Mouse (Mus musculus): Measurements from ENCODE around the gene Kbtbd6.

Kbtbd6 gene

DNA sequence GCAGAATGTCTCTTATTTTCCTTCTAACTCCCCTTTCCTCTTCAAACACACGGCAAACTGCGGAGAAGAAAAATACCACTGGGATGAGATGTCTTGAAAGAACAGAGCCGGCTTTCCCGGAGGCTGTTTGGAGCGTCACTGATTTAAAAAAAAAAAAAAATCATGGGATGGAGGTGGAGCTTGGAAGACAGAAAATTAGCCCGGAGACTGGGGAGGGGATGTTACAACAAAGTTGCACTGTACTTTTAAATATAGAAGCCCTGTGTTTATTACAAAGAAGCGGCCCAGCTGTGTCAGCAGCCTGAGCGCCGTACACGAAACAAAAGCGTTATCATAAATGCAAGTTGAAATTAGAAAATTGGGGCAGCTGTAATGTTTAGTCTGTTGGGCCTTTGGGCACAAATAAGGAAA is 30.6 kb downstream of the Kbtbd6 start:
- DNase-seq = peak; percentile 35

DNA sequence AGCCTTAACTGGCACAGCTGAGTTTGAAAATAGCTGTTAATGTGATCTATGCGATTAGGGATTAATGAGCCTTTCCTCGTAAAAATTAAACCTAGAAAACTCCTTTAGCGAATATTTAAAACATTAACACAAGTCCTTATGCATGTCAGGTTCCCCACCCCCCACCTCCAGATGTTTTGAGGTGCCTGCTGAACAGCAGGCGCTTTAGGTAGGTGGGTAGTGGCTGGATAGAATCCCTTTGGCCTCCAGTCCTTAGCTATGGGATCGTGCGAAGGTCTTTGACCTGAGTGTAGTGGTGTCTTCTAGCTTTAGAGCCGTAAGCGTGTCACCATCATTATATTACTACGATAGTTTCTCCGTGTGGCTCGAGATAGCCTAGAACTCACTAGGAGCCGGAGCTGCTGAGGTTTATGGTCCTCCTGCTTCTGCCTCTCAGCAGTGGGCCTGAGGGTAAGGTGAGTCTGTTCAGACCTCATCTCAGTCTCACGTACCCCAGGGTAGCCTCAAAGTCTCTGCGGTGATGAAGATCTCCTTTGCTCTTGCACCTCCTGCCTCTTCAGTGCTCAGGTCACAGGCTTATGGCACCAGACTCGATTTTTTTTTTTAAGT is 31.2 kb downstream of the Kbtbd6 start:
- DNase-seq = peak; percentile 34

DNA sequence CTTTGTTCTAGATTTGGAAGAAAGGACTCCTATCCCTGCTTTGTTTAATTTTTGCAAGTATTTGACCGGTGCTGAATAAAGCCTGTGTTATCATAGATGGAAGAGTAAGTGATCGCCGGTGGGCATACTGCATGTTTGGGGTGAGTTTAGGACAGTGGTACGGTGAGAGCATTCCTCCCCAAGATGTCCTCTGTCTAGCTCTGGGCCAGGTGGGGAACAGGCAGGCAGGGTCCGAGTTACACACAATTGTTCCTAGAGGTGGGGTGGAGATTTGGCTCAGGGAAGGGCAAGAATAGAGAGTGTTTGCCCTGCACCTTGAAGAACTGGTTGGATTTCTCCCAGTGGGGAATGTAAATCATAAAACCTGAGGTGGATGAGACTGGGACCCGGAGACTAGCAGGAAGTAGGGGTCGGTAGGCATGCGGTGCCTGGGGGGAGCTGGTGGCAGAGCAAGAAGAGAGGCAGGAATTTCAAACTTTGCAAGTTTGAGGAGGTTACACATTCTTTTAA is 32.0 kb downstream of the Kbtbd6 start:
- peak; percentile 27 for DNase-seq

DNA sequence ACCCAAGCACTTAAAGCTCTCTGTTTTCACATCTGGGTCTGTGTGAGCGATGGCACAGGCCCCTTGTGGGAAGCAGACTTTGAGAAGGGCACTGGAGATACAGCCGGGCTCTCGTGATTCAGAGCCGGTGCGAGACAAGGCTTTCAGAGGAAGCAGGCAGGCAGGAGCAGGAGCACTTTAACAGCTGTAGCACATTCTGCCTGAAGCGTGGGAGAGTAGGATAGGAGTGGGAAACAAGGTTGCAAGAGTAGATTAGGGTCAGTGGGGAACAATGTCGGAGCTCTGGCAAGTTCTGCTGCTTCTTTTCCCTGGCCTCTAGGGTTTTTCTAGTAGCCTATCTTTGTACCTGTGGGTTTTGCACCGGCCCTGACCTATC is 35.0 kb downstream of the Kbtbd6 start:
- no peak for DNase-seq

DNA sequence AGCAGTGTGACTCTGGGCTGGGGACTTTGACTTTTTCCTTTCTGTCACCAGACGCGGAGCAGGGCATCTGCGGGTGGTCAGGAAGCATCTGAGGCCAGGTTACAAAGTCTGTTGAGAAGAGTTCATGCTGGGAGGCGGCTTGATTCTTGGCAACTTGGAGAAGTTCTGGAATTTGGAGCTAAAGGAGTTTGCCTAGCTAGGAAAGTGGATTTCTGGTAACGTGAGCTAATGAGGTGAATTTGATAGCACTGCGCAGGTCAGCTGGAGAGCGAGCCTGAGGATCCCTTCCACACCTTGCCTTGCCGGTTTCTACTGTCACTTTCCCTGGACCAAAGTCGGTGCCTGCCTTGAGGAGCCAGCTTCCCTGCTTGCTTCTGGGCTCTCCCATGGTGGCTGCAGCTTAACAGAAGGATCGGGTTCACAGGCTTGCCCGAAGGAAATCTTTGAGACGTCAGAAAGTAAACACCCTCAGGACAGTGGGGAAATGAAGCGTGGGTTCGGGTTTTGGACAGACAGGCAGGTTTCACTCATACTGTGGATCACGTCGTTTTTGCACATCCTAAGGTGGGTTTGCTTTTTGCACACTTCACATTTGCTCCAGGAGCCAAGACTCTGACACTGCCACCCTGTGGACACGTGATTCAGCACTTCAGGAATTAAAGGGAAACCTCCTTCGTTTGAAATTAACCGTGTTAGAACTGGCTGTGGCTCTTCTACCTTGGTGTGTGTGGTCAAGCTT is 35.5 kb downstream of the Kbtbd6 start:
- DNase-seq = peak; percentile 51

GRCm38 (mm10) chr14:79488531-79488930 is 36.9 kb downstream of the Kbtbd6 start:
- DNase-seq = no peak

DNA sequence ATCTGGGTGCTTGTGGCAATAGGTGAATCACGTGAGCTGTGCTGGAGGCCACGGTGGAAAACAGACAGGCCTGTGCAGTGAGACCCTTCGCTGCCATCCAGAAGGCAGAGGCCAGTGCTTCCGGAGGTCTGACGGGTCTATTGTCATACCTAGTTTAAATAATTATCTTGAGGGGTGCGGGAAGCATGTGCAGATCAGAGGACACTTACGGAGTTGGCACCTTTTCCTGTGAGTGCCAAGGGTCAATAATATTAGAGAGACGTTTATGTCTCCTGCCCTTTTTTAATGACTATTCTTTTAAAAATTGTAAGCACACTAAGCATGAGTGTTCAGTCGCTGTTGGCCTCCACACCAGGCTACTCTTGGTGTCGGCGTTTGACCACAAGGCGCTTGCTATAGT is 37.5 kb downstream of the Kbtbd6 start:
- no peak for DNase-seq

GRCm38 (mm10) chr14:79490246-79490645 is 38.6 kb downstream of the Kbtbd6 start:
- no peak for DNase-seq

DNA sequence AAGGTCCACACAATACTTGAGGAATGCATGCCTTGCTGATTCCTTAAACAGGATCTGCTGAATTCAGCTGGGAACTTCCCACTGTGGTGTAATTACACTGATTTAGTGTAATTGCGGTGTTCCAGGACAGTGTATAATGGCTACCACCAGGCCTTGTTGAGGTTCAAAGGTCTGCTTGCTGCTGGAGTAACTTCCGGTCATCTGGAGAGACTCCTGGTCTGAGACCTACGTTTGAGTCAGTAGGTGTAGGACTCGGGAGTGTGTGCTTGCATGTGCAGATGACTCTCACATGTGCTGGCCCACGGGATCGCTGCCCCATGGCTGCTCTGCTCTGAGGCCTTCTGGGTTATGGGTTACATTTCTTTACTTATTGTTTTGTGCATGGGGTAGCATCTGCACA is 42.7 kb downstream of the Kbtbd6 start:
- DNase-seq = no peak

DNA sequence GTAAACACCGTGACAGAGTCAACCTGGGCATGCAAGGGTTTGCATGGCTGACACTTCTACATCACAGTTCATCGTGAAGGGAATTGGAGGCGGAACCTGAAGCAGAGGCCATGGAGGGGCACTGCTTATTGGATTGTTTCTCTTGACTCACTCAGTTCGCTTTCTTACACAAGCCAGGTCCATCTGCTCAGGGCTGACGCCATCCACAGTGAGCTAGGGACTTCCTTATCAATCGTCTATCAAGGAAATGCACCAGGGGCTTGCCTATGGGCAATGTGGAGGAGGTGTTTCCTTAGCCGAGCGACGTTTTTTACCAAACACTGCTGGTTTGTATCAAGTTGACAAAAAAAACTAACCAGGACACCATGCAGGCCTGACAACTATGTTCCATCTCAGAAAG is 47.7 kb downstream of the Kbtbd6 start:
- DNase-seq = no peak

GRCm38 (mm10) chr14:79500756-79501155 is 49.1 kb downstream of the Kbtbd6 start:
- no peak for DNase-seq

- DNase-seq = no peak
Measured at GRCm38 (mm10) chr14:79503371-79504075, 51.9 kb downstream of the Kbtbd6 start.

Measured in thymus, postnatal 25 days (tissue).